Mouse (Mus musculus) kidney, adult 2 months (tissue): ENCODE data around the gene Akt1. TPM values are rescaled to one million over a fixed set of nuclear protein-coding genes. Genes with fewer than 3 reads are reported as not detected.

Source experiments
- DNase-seq: peaks from one replicate; pipeline ENCODE4 v3.0.0; 2021
- H3K27ac ChIP-seq: fragments of 200-500 bp; 2 replicates; pipeline ENCODE4 v1.5.1; 2012; ENCODE audit warnings: low read depth, low read length, control low read depth, inconsistent platforms; ENCODE audit not compliant: insufficient read depth
- H3K27me3 ChIP-seq: fragments of 200-500 bp; replicated peaks from 2 replicates; pipeline ENCODE4 v1.6.1; 2012; ENCODE audit warnings: mild to moderate bottlenecking, moderate library complexity, low read length, inconsistent platforms; ENCODE audit not compliant: control insufficient read depth, insufficient read depth
- H3K36me3 ChIP-seq: fragments of 200-500 bp; 2 replicates; pipeline ENCODE4 v1.6.1; 2012; ENCODE audit warnings: mild to moderate bottlenecking, moderate library complexity, low read length, inconsistent platforms; ENCODE audit not compliant: control insufficient read depth, insufficient read depth
- H3K4me1 ChIP-seq: fragments of 200-500 bp; 2 replicates; pipeline ENCODE4 v1.6.1; 2011; ENCODE audit warnings: low read length; ENCODE audit not compliant: control insufficient read depth, insufficient read depth
- H3K4me3 ChIP-seq: fragments of 200-500 bp; 2 replicates; pipeline ENCODE4 v1.5.1; 2011; ENCODE audit warnings: mild to moderate bottlenecking, low read depth, low read length, control low read depth; ENCODE audit not compliant: insufficient read depth
- CTCF ChIP-seq: fragments of 200-500 bp; conservative IDR thresholded peaks from 2 replicates; pipeline ENCODE4 v1.5.1; 2011; ENCODE audit warnings: low read depth, mild to moderate bottlenecking, control low read depth, low read length, moderate library complexity, mixed read lengths; ENCODE audit not compliant: insufficient read depth, insufficient read length
- POLR2A ChIP-seq: fragments of 200-500 bp; IDR thresholded peaks from one replicate; pipeline ENCODE4 v1.6.1; 2011; ENCODE audit warnings: low read depth, low read length, control low read depth
- WGBS: fragments of 180-500 bp; shearing (Covaris S2); methylation state at CpG from one replicate; pipeline ENCODE4 v1.1.7; 2018; 5-methylcytosine and 5-hydroxymethylcytosine counted together
- polyA plus RNA-seq: library from polyadenylated mRNA; depleted of rRNA; stranded (reverse); fragments of >200 nt; gene quantifications from 2 replicates; pipeline ENCODE4 v1.2.3, GENCODE M21; 2012; rRNA removed

Gene Akt1
- 85.3 and 90.6 TPM in 2 replicates for polyA plus RNA-seq

DNA sequence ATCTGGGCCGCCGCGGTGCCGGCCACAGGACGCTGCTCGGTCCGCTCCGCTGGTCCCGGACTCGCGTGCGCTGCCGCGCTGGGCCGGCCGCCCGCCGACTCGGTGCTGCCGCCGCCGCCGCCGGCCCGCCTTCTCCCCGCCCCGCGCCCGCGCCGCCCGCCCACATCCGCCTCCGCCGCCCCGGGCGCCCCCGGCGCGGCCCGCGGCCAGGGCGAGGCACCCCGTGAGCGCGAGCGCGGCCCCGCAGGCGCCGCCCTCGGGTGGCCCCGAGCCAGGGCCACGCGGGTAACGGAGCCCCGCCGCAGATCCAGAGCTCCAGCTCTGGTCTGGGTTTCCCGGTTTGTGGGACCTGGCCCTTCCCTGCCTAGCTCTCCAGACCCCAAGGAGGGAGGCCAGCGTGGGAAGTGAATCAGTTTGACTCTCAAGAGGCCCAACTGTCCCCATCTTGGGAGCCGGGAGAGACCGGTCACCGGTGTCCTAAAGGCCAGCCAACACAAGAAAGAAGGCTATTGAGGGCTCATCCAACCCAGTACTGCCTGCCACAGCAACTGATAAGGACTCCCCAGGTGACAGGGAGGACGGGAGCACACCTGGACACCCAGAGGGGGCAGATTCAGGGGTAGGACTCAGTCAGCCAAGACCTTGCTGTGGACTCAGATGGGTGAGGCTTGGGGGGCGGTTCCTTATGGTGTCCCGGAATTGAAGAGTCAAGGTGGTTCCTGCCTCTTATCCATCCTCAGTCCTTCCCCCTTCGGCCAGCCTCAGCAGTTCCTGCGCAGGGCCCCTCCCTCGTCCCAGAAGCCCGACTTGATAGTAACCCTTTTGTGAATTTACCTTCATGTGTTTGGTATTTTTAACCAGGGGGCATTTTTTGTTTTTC is at the start of gene Akt1:
TSS of gene Akt1 (minus strand) at position 753 of the 880 bp plus-strand sequence.
- H3K27me3 ChIP-seq: no peaks in the 10 kb centered on the region
- peaks cover 5% of the 10 kb centered on the region; the same call in 1 of the 2 replicates for H3K4me1 ChIP-seq
- 14% methylated on average over 70 of the region's 70 CpGs for WGBS
- H3K36me3 ChIP-seq: no peaks in the 10 kb centered on the region
- DNase-seq: peak; percentile 68
- peak within 1 kb of the TSS; percentile 88 for H3K27ac ChIP-seq
- peak within 1 kb of the TSS; percentile 86 for H3K4me3 ChIP-seq
- TF ChIP-seq POLR2A (no peak), CTCF (no peak)

DNA sequence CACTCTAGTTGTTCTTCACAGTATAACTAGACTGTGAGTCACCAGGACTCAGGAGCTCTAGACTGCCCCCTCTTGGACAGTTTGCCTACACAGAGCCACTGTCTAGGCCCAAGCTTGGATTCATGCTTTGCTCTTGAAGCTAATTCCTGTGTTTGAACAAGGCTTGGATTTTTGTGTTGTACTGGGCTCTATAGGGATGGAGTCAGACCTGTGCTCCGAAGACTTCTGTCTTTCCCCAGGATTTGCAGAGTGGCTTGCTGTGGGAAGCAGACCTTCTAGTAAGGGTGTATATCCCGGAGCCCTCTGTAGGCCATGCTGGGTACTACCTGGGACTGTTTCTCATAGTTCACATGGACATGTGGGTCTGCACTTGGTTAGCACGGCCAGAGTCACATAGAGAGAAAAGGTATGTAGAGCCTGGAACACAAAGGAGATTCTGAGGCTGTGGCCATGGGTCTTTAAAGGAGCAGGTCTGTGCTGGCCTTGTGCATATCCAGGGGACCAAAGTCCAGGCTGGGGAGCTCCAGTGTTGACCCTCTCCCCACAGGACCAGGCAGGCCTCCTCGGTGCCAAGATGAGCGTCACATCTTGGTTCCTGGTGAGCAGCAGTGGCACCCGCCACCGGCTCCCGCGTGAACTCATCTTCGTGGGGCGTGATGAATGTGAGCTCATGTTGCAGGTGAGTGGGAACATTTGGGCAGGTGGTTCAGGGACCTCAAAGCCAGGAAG is 49.6 kb upstream of the Akt1 start:
- no peaks in the 10 kb centered on the region for H3K36me3 ChIP-seq
- H3K27me3 ChIP-seq: no peaks in the 10 kb centered on the region
- H3K4me3 ChIP-seq: no peak overlapping the region
- peaks cover 14% of the 10 kb centered on the region; the same call in 1 of the 2 replicates for H3K4me1 ChIP-seq
- DNase-seq: peak; percentile 84
- 48% methylated on average over 11 of the region's 11 CpGs for WGBS
- H3K27ac ChIP-seq: no peak overlapping the region
- peak; percentile 49 for TF ChIP-seq CTCF
- no peak for TF ChIP-seq POLR2A

- H3K36me3 ChIP-seq: no peaks in the 10 kb centered on the region
- TF ChIP-seq POLR2A: no peak
- no peak for TF ChIP-seq CTCF
- H3K27ac ChIP-seq: no peak overlapping the region
- peak overlapping the region; percentile 85; the same call in 1 of the 2 replicates for H3K4me3 ChIP-seq
- DNase-seq: no peak
- 70% methylated on average over 6 of the region's 6 CpGs for WGBS
- no peaks in the 10 kb centered on the region for H3K27me3 ChIP-seq
- H3K4me1 ChIP-seq: peaks cover 22% of the 10 kb centered on the region; the same call in 1 of the 2 replicates
These were observed 48.8 kb upstream of the Akt1 start for GRCm38 (mm10) chr12:112723445-112723844.

DNA sequence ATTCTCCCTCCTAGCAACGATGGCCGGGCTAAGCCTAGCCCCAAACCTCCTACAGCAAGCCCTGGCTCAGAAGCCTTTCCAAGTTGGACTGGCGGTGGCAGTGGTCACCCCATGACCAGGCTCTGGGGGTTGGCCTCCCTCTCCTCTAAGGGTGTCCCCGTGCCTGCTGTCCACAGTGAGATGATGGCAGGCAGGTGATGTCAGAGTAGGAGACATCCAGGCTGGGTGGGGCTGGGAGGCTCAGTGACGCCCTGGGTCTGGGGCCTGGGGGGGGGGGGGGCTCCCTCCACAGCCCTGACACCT is 48.3 kb upstream of the Akt1 start:
- no peaks in the 10 kb centered on the region for H3K36me3 ChIP-seq
- 15% methylated on average over 5 of the region's 5 CpGs for WGBS
- DNase-seq: no peak
- H3K4me3 ChIP-seq: peak overlapping the region; percentile 85
- peaks cover 22% of the 10 kb centered on the region; the same call in 1 of the 2 replicates for H3K4me1 ChIP-seq
- H3K27ac ChIP-seq: peak overlapping the region; percentile 36
- H3K27me3 ChIP-seq: no peaks in the 10 kb centered on the region
- TF ChIP-seq POLR2A: no peak
- no peak for TF ChIP-seq CTCF

DNA sequence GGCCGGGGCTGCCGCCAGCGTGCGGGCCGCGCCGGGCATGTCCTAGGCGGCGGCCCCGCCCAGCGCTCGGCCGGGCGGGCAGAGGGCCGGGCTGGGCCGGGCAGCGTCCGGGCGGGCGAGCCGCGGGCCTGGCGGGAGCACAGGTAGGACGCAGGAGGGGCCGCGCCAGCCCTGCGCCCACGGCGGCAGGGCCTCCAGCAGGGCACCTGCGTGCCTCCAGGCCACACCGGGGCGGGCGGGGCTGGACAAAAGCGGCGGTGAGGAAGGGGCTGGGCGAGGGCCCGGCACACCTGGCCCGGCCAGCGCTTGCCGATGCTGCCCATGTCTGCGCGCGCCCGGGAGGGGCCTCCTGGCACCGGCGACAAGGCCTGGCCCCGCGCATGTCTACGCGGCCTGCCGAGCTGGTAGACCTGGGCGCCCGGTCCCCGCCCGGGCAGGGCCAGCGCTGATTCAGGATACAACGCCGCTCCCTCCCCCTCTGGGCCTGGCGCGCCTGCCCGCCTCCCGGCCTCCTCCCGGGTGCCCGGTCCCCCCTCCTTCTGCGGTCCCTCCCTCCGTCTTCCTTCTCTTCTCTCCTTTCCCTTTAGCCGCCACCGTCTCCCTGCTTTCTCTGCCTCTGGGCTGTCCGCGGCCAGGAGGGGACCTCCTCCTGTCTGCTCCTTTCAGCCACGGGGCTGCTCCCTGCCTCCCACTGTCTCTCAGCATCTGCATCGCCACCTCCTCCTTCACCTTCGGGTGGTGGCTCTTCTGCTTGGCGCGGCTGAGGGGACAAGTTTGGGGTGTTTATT is 47.8 kb upstream of the Akt1 start:
- Histone ChIP-seq H3K27me3 (no peaks in the 10 kb centered on the region), H3K4me3 (peak overlapping the region; percentile 85), H3K36me3 (no peaks in the 10 kb centered on the region), H3K4me1 (peaks cover 25% of the 10 kb centered on the region; the same call in 1 of the 2 replicates), H3K27ac (peak overlapping the region; percentile 36)
- 1% methylated on average over 74 of the region's 75 CpGs for WGBS
- TF ChIP-seq POLR2A (no peak), CTCF (no peak)
- peak; percentile 80 for DNase-seq

GRCm38 (mm10) chr12:112721424-112722239 is 46.9 kb upstream of the Akt1 start:
- 3% methylated on average over 67 of the region's 69 CpGs for WGBS

More at GRCm38 (mm10) chr12:112721424-112722239, 46.9 kb upstream of the Akt1 start:
- TF ChIP-seq POLR2A (peak; percentile 59), CTCF (0 out of 2 replicates have a peak, but pooled peaks have one; percentile 4)
- peaks cover 25% of the 10 kb centered on the region; the same call in 1 of the 2 replicates for H3K4me1 ChIP-seq
- DNase-seq: peak; percentile 94
- no peaks in the 10 kb centered on the region for H3K27me3 ChIP-seq
- H3K4me3 ChIP-seq: peak overlapping the region; percentile 85
- peak overlapping the region; percentile 97 for H3K27ac ChIP-seq
- H3K36me3 ChIP-seq: no peaks in the 10 kb centered on the region
